Mouse (Mus musculus) heart, adult 9 months (tissue): ENCODE measurements at regions not wholly inside any gene's neighbourhood (a gene's known extent, or its start where the extent isn't known, plus 50 kb on each side); places are given as distances from the start of the nearest gene placed in this dataset.

ENCODE experiments used
- DNase-seq, 2 experiments: peaks; one replicate each; pipeline ENCODE4 v3.0.0; 2022; ENCODE audit warnings: low spot score in 2 of 2

- DNase-seq, result no peak
These were observed 87.7 kb upstream of the 4933412E24Rik start for GRCm38 (mm10) chr15:60104126-60104525.

DNA sequence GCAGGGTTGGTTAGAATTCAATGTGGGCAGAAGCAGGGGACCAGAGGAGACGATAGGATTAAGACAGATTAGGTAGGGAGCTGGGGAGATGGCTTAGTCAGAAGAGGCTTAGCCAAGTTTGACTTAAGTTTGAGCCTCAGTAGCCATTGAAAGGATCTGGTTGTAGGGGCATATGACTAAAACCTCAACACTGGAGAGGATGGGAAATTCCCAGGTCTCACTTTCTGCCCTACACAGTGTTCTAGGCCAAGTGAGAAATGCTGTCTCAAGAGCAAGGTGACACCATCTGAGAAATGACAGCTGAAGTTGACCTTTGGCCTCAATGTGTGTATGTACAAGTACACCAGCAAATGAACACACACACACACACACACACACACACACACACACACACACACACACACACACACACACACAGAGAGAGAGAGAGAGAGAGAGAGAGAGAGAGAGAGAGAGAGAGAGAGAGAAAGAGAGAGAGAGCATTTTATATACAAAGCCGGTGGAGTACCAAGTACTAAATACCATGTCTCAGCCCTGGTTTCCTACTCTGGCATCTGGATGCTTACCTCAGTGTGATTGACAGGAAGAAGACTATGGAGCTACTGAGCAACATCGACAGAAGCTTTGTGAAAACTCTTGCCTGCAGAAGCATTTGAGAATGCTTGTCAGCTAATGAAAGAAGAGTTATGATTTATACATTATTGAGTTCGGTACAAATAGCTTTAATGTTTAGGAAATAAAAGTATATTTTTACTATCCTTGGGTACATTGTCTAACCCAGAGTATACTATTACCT, 85.3 kb upstream of the 4933412E24Rik start:
- no peak for DNase-seq

GRCm38 (mm10) chr15:60097141-60097540, 80.7 kb upstream of the 4933412E24Rik start:
- DNase-seq, result peak; percentile 5 to 6

- DNase-seq, result no peak
These were observed 79.7 kb upstream of the 4933412E24Rik start for GRCm38 (mm10) chr15:60096131-60096530.

- DNase-seq, result no peak
These were observed 73.5 kb upstream of the 4933412E24Rik start for GRCm38 (mm10) chr15:60089921-60090320.

DNA sequence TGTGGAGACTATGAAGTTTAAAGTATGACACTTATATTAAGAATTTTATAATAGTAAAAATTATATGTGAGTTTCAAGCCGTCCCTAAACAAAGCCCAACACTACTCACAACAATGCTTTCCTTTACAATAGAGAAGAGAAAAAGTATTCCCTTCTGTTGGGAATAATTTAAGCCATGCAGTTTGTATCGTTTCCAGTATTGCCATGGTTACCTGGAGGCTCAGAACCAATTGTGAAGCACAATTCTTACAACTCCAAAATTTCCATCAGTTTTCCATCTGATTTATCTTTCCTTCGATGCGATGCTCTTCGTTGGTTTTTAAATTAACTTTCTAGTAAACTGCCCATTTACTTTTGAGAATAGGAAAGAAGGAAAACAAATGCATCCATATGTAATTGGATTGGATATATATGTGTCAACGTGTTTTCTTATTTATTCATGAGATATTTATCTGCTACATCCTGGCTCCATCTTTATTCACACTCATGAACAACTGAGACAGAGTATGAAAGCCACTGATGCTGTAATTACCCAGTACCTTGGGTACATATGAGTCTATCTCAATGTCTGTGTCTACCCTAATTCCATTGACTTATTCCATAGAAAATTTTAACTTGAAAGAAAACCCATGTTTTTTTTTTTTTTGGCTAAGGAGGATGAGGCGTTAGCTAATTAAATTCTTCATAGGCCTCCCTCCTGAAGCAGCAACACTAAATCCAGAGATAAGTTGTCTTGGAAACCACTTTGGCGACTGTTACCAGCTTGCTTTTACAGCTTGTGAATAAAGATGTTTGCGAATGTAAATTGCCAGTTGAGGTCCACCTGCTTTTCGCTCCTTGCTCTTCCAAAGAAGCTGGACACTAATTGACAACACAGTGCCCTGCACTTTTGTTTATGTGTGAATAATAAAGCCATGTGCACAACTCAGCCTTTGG, 72.8 kb upstream of the 4933412E24Rik start:
- DNase-seq, result no peak
